9 mouse cellular contexts compared by ENCODE assay signal in the genomic region with DNA sequence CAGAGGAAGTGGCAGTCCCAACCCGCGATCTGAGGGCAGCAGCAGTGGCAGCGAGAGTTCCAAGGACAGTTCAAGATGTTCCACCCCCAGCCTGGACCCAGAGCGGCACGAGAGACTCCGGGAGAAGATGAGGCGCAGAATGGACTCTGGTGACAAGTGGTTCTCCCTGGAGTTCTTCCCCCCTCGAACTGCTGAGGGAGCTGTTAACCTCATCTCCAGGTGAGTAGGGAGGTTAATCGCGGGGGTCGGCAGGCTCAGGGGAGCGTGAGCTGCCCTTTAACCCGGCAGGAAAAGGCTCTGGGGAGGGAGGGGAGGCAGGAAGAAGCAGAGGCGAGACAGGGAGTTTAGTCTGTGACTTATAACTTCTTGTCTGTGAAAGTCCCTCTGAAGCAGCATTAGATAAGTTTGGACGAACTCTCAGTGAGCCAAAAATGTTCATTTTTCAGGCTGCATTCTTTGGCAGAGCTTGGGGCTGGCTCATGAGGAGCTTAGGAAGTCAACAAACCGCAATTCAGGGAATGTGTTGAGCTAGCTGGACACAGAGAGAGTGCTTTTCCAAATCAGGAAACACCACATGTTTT. TPM values are rescaled to one million over a fixed set of nuclear protein-coding genes. Genes with fewer than 3 reads are reported as not detected.
DNase-seq lines count a peak whose midpoint lies in the region; ATAC-seq and TF ChIP-seq lines count a peak whose summit lies in the region.
"Had no signal": no experiment of that assay in that cellular context is flagged by ENCODE, and none has a peak within 500 bp of the region (broad histone marks: within the 10 kb centered on the region; RNA-seq: fewer than 3 reads in every experiment).

No protein-coding gene starts in this region.

- no peaks in the 10 kb centered on the region for H3K79me2 ChIP-seq in heart, adult 2 months (replicated peaks; ENCODE audit: control insufficient read depth, insufficient read depth, low read length)

- TF ChIP-seq EP300 in heart, adult 2 months (IDR thresholded peaks at IDR 0.05; ENCODE audit: insufficient read depth, low read depth, low read length): 0 out of 2 replicates have a peak, but pooled peaks have one; percentile 16

- intact Hi-C loops in left cerebral cortex, postnatal 10 days (cut with DNase I): no loop called here
- intact Hi-C loops in heart, adult 2 months (cut with DNase I): loop anchor here (5.0 kb wide), 1 partner anchor 111 kb away; a partner anchor contains a TSS

- H3K9ac ChIP-seq in heart, adult 2 months (ENCODE audit: low read depth, low read length): peak overlapping the region; percentile 65

- H3K27me3 ChIP-seq in heart, adult 2 months (ENCODE audit: control insufficient read depth, insufficient read depth, low read length): no peaks in the 10 kb centered on the region

- H3K27ac ChIP-seq in heart, adult 2 months: peak overlapping the region; percentile 91
- 0 out of 2 replicates have a peak overlapping the region, but pooled peaks have one; percentile 18 for H3K27ac ChIP-seq in olfactory bulb, adult 2 months (ENCODE audit: insufficient read depth, low read depth, low read length)

- DNase-seq in left cerebral cortex, postnatal 10 days (ENCODE audit: extremely low spot score in 1 of 2, low spot score in 2 of 2): peak; percentile 42 to 43
- no peak for DNase-seq in left cerebral cortex, adult 8-10 months (ENCODE audit: low spot score in 2 of 2)
- DNase-seq in brain, adult 2 months (ENCODE audit: low read depth, low spot score): peak; percentile 70
- DNase-seq in heart, adult 2 months: peak; percentile 64 to 73
- peak; percentile 47 for DNase-seq in kidney, adult 11 months
- DNase-seq in lung, adult 18-20 months: peak; percentile 35 to 47

- 2% methylated on average over 16 of the region's 16 CpGs for WGBS in heart, adult 2 months
- 33% methylated on average over 16 of the region's 16 CpGs for WGBS in olfactory bulb, adult 2 months

- ATAC-seq in cerebellum, adult (ENCODE audit: insufficient number of reproducible peaks, low FRiP score, low TSS enrichment): no peak

- peak overlapping the region; percentile 52 for H3K4me3 ChIP-seq in heart, adult 2 months
- peak overlapping the region; percentile 30; the same call in 1 of the 2 replicates for H3K4me3 ChIP-seq in olfactory bulb, adult 2 months (ENCODE audit: insufficient read depth, low read depth, low read length)

- H3K4me1 ChIP-seq in heart, adult 2 months (ENCODE audit: control insufficient read depth, insufficient read depth, low read length): peaks cover 18% of the 10 kb centered on the region
- H3K4me1 ChIP-seq in olfactory bulb, adult 2 months (ENCODE audit: control insufficient read depth, insufficient read depth, low read length): peaks cover 24% of the 10 kb centered on the region

- TF ChIP-seq POLR2A in heart, adult 2 months (IDR thresholded peaks at IDR 0.05; ENCODE audit: insufficient read depth, low read depth, low read length): peak; percentile 37; the same call in 1 of the 2 replicates
- TF ChIP-seq POLR2A in olfactory bulb, adult 2 months (IDR thresholded peaks at IDR 0.05; ENCODE audit: insufficient read depth, low read depth, low read length): no peak

- H3K36me3 ChIP-seq in heart, adult 2 months (ENCODE audit: control insufficient read depth, insufficient read depth, low read length): no peaks in the 10 kb centered on the region

- no peak for TF ChIP-seq CTCF in heart, adult 2 months (IDR thresholded peaks at IDR 0.05)
- no peak for TF ChIP-seq CTCF in olfactory bulb, adult 2 months (IDR thresholded peaks at IDR 0.05; ENCODE audit: insufficient read depth, low read depth, low read length)

RNA-seq across cellular contexts. Expression of a gene that starts 2.8 kb away (rescaled TPM):
- total RNA-seq in left cerebral cortex, postnatal 10 days (2021): 10 to 100 TPM; 21.7 to 22.6 TPM
- total RNA-seq in left cerebral cortex, adult 8-10 months (2022): 10 to 100 TPM; 26.7 to 36.9 (median 31.1) TPM
- total RNA-seq in heart, adult 2 months (2021): 10 to 100 TPM in 1 of 2 experiments, 1 to 10 TPM in 1; 8.2 to 11.0 TPM
- polyA plus RNA-seq in heart, adult 2 months (2012; rRNA removed): 15.7 and 17.3 TPM in 2 replicates
- polyA plus RNA-seq in olfactory bulb, adult 2 months (2012; ENCODE audit: insufficient read depth, insufficient read length, low replicate concordance, missing spikeins): not detected in 2 replicates

RNA-seq across cellular contexts. Expression of a gene that starts 3.1 kb away (rescaled TPM):
- 10 to 100 TPM; 66.8 to 69.0 TPM for total RNA-seq in left cerebral cortex, postnatal 10 days (2021)
- total RNA-seq in left cerebral cortex, adult 8-10 months (2022): 10 to 100 TPM; 92.3 to 94.8 (median 93.8) TPM
- 1 to 10 TPM; 7.5 to 8.1 TPM for total RNA-seq in heart, adult 2 months (2021)
- 8.9 and 9.0 TPM in 2 replicates for polyA plus RNA-seq in heart, adult 2 months (2012; rRNA removed)
- polyA plus RNA-seq in olfactory bulb, adult 2 months (2012; ENCODE audit: insufficient read depth, insufficient read length, low replicate concordance, missing spikeins): not detected in 2 replicates

RNA-seq across cellular contexts. Expression of a gene that starts 41.2 kb away (rescaled TPM):
- total RNA-seq in left cerebral cortex, postnatal 10 days (2021): 1 to 10 TPM in 1 of 2 experiments, under 1 TPM in 1; 0.97 to 1.6 TPM
- total RNA-seq in left cerebral cortex, adult 8-10 months (2022): under 1 TPM in 2 of 4 experiments, not detected in 2; 0.59 to 0.74 TPM
- 1,000 to 10,000 TPM; 1,237 to 1,820 TPM for total RNA-seq in heart, adult 2 months (2021)
- 4,085 and 4,474 TPM in 2 replicates for polyA plus RNA-seq in heart, adult 2 months (2012; rRNA removed)
- not detected in 2 replicates for polyA plus RNA-seq in olfactory bulb, adult 2 months (2012; ENCODE audit: insufficient read depth, insufficient read length, low replicate concordance, missing spikeins)

RNA-seq across cellular contexts. Expression of a gene that starts 46.1 kb away (rescaled TPM):
- total RNA-seq in left cerebral cortex, postnatal 10 days (2021): 1 to 10 TPM; 3.6 to 4.3 TPM
- 10 to 100 TPM in 2 of 4 experiments, 1 to 10 TPM in 2; 9.1 to 13.5 (median 10.6) TPM for total RNA-seq in left cerebral cortex, adult 8-10 months (2022)
- total RNA-seq in heart, adult 2 months (2021): 10 to 100 TPM; 38.3 to 47.1 TPM
- 26.8 and 40.2 TPM in 2 replicates for polyA plus RNA-seq in heart, adult 2 months (2012; rRNA removed)
- not detected in 2 replicates for polyA plus RNA-seq in olfactory bulb, adult 2 months (2012; ENCODE audit: insufficient read depth, insufficient read length, low replicate concordance, missing spikeins)

RNA-seq across cellular contexts. Expression of a gene that starts 56.1 kb away (rescaled TPM):
- not detected for total RNA-seq in left cerebral cortex, postnatal 10 days (2021)
- total RNA-seq in left cerebral cortex, adult 8-10 months (2022): not detected
- 100 to 1,000 TPM; 117 to 262 TPM for total RNA-seq in heart, adult 2 months (2021)
- polyA plus RNA-seq in heart, adult 2 months (2012; rRNA removed): 204 and 212 TPM in 2 replicates
- polyA plus RNA-seq in olfactory bulb, adult 2 months (2012; ENCODE audit: insufficient read depth, insufficient read length, low replicate concordance, missing spikeins): not detected in 2 replicates
- total RNA-seq: left cerebral cortex, postnatal 25 days had no signal

Comparison
In these comparisons a context has a peak if more than half of its experiments do, and no peak if none do; other contexts are left out.
1. DNase-seq: peak in left cerebral cortex, postnatal 10 days (2 of 2), brain, adult 2 months (single experiment), heart, adult 2 months (2 of 2), kidney, adult 11 months (single experiment) and lung, adult 18-20 months (2 of 2); none in left cerebral cortex, adult 8-10 months (0 of 2).
2. RNA of a gene that starts 3.1 kb away (total RNA-seq): 92.3 to 94.8 TPM in left cerebral cortex, adult 8-10 months and 66.8 to 69.0 TPM in left cerebral cortex, postnatal 10 days; 7.5 to 8.1 TPM in heart, adult 2 months; every median in the first group is over 4 times any median in the second.
3. RNA of a gene that starts 41.2 kb away (total RNA-seq): 1,237 to 1,820 TPM in heart, adult 2 months; 0.97 to 1.6 TPM in left cerebral cortex, postnatal 10 days and 0.59 to 0.74 TPM in left cerebral cortex, adult 8-10 months; every median in the first group is over 100 times any median in the second.